Mouse (Mus musculus) intestine, embryonic 14.5 days (tissue): ENCODE data around the gene Dnm2. TPM values are rescaled to one million over a fixed set of nuclear protein-coding genes. Genes with fewer than 3 reads are reported as not detected.
A peak's percentile ranks its signal among the peaks of the same experiment; 100 is the strongest.
"Not testable (repeated sequence)": the region's sequence is repeated elsewhere in the genome, so short reads cannot be mapped to it uniquely, and the experiment has no call there.

Experiments used
- ATAC-seq: fragments of 200-750 bp; cut with Nextera tagmentation; replicated peaks from 2 replicates; pipeline ENCODE4 v1.8.0; 2017; ENCODE audit warnings: low read depth, moderate number of reproducible peaks, moderate TSS enrichment, moderate library complexity; ENCODE audit not compliant: low FRiP score, low TSS enrichment
- DNase-seq: peaks from one replicate; pipeline ENCODE4 v3.0.0-alpha.2; 2018; ENCODE audit warnings: low spot score
- H3K27ac ChIP-seq: fragments of 300-500 bp; sonication (generic); 2 replicates; pipeline ENCODE4 v1.5.1; 2014; ENCODE audit warnings: low read depth, mild to moderate bottlenecking, control low read depth
- H3K27me3 ChIP-seq: fragments of 300-500 bp; sonication (generic); replicated peaks from 2 replicates; pipeline ENCODE4 v1.6.1; 2014; ENCODE audit warnings: low read length, control low read depth; ENCODE audit not compliant: control insufficient read depth, insufficient read depth
- H3K36me3 ChIP-seq: fragments of 300-500 bp; sonication (generic); 2 replicates; pipeline ENCODE4 v1.6.1; 2014; ENCODE audit warnings: low read length, control low read depth; ENCODE audit not compliant: control insufficient read depth, insufficient read depth
- H3K4me1 ChIP-seq: fragments of 300-500 bp; sonication (generic); replicated peaks from 2 replicates; pipeline ENCODE4 v1.6.1; 2014; ENCODE audit warnings: low read length, control low read depth, mixed read lengths; ENCODE audit not compliant: control insufficient read depth, insufficient read depth
- H3K4me2 ChIP-seq: fragments of 300-500 bp; sonication (generic); 2 replicates; pipeline ENCODE4 v1.6.1; 2014; ENCODE audit warnings: low read length
- H3K4me3 ChIP-seq: fragments of 300-500 bp; sonication (generic); 2 replicates; pipeline ENCODE4 v1.5.1; 2014; ENCODE audit warnings: low read depth, low read length, control low read depth, mixed read lengths
- H3K9ac ChIP-seq: fragments of 300-500 bp; sonication (generic); 2 replicates; pipeline ENCODE4 v1.6.1; 2014; ENCODE audit warnings: mild to moderate bottlenecking, low read length
- H3K9me3 ChIP-seq: fragments of 300-500 bp; sonication (generic); 2 replicates; pipeline ENCODE4 v1.6.1; 2016; ENCODE audit warnings: low read length, control low read depth; ENCODE audit not compliant: control insufficient read depth
- WGBS: fragments of 180-500 bp; shearing (Covaris S2); extraction: QIAGEN DNeasy Blood & Tissue Kit; methylation state at CpG from one replicate; pipeline ENCODE4 v1.1.7; 2014; 5-methylcytosine and 5-hydroxymethylcytosine counted together
- polyA plus RNA-seq: library from polyadenylated mRNA; unstranded; fragments of >200 nt; fragmentation: Nextera tagmentation; extraction: Ambion mirVana; gene quantifications from 2 replicates; pipeline ENCODE4 v1.2.1, GENCODE M21; 2014

The Dnm2 gene
- polyA plus RNA-seq, 1 experiment from 2014 or later, result 67.3 TPM

DNA sequence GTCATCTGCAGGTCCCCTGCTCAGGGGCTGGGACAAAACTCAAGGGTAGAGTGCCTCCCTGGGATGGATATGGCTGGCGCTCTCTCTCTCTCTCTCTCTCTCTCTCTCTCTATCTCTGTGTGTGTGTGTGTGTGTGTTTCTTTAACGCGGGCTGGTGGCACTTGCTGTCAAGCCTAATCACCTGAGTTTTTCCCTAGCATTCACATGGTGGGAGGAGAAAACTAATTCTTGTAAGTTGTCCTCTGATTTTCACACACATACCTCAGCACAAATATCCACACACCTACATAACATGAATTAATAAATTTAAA, 101.9 kb downstream of the Dnm2 start:
- Histone ChIP-seq H3K27ac (no peak overlapping the region), H3K9ac (no peak overlapping the region), H3K36me3 (no peaks in the 10 kb centered on the region), H3K9me3 (no peaks in the 10 kb centered on the region), H3K4me1 (no peaks in the 10 kb centered on the region), H3K4me2 (no peak overlapping the region), H3K27me3 (no peaks in the 10 kb centered on the region), H3K4me3 (no peak overlapping the region)
- ATAC-seq (no peak), DNase-seq (no peak)
- WGBS, result 71% methylated on average over 3 of the region's 3 CpGs

DNA sequence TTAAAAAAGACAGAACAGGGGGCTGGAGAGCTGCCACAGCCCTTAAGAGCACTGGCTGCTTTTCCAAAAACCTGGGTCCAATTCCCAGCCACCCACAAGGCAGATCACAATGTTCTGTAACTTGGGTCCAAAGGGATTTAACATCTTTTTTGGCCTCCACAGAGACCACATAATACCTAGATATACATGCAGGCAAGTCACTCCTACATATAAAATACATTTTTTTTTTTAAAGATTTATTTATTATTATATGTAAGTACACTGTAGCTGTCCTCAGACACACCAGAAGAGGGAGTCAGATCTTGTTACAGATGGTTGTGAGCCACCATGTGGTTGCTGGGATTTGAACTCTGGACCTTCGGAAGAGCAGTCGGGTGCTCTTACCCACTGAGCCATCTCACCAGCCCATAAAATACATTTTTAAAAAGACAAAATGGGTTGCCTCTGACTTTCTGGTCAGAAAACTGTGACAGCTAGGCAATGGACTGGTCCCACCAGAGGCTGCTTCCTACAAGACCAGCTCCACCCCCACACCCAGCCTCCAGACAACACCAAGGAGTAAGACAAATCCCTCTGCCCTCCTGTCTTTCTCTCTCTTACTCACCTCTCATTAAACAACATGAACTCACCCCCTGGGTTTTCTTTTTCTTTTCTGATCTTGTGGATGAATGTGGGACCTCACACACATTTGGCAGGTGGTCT, 102.5 kb downstream of the Dnm2 start:
- no peaks in the 10 kb centered on the region for H3K4me1 ChIP-seq
- ATAC-seq, result no peak
- H3K4me2 ChIP-seq, result no peak overlapping the region
- 95% methylated on average over 2 of the region's 2 CpGs for WGBS
- no peak overlapping the region for H3K27ac ChIP-seq
- H3K36me3 ChIP-seq, result no peaks in the 10 kb centered on the region
- DNase-seq, result no peak
- no peaks in the 10 kb centered on the region for H3K9me3 ChIP-seq
- H3K4me3 ChIP-seq, result no peak overlapping the region
- no peaks in the 10 kb centered on the region for H3K27me3 ChIP-seq
- no peak overlapping the region for H3K9ac ChIP-seq

DNA sequence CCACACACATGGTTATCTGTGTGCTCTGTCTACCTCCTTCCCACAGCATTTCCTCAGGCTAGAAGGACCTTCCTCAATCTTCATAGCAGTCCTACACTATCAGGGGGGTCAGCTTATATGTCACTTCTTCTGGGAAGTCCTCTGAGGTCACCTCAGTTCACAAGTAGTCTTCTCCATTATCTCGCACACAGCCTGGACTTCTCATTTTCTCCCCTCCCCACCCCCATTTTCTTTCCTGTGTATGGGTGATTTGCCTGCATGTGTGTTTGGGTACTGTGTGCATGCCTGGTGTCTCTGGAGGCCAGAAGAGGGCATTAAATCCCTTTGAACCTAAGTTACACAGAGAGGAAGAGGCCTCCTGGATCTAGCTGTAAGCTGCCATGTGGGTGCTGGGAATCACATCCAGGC, 103.2 kb downstream of the Dnm2 start:
- Histone ChIP-seq H3K27ac (no peak overlapping the region), H3K9me3 (no peaks in the 10 kb centered on the region), H3K9ac (no peak overlapping the region), H3K4me1 (no peaks in the 10 kb centered on the region), H3K4me2 (no peak overlapping the region), H3K4me3 (no peak overlapping the region), H3K27me3 (no peaks in the 10 kb centered on the region), H3K36me3 (no peaks in the 10 kb centered on the region)
- DNase-seq (no peak), ATAC-seq (no peak)
- WGBS, result 77% methylated on average over 1 of the region's 1 CpGs

DNA sequence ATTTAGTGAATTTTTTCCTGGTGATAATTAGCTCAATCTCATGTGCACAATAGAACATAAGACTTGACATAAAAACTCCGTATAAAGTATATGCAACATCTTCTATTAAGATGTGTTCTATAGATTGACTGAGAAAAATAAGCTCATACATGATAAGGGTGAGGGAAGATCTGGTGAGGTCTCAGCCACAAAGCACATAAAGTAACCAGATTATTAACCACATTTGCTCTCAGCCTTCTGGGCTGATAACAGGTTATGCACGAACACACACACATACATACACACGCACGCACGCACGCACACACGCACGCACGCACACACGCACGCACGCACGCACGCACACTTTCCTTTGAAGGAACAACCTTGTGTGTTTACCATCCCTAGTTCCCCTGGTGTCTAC, 111.8 kb downstream of the Dnm2 start:
- WGBS, result 94% methylated on average over 14 of the region's 14 CpGs
- Histone ChIP-seq H3K9me3 (no peaks in the 10 kb centered on the region), H3K4me3 (no peak overlapping the region), H3K27ac (no peak overlapping the region), H3K9ac (no peak overlapping the region), H3K4me2 (no peak overlapping the region), H3K27me3 (no peaks in the 10 kb centered on the region), H3K36me3 (no peaks in the 10 kb centered on the region), H3K4me1 (no peaks in the 10 kb centered on the region)
- no peak for DNase-seq
- ATAC-seq, result no peak

DNA sequence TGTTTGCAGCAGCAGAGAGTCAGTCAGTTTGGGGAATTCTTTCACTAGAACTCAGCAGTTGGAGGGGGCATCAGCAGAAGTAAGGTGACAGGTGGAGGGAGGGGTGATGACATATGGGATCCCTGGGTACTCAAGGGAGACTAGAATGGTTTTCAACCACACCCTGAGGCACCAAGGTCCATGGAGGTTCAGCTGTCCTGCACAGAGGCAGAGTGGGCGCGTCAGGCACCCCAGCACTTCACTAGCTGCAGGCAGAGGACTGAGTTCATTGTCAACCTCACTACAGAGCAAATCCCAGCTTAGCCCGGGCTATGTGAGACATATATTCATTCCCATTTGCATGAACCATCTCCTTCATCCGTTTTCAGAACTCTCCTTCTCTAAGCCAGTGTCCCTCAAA, 112.3 kb downstream of the Dnm2 start:
- H3K4me1 ChIP-seq, result no peaks in the 10 kb centered on the region
- no peaks in the 10 kb centered on the region for H3K36me3 ChIP-seq
- H3K27me3 ChIP-seq, result no peaks in the 10 kb centered on the region
- no peak overlapping the region for H3K9ac ChIP-seq
- WGBS, result 79% methylated on average over 4 of the region's 4 CpGs
- H3K4me3 ChIP-seq, result no peak overlapping the region
- no peak overlapping the region for H3K4me2 ChIP-seq
- H3K9me3 ChIP-seq, result no peaks in the 10 kb centered on the region
- ATAC-seq (no peak), DNase-seq (no peak)
- H3K27ac ChIP-seq, result no peak overlapping the region

DNA sequence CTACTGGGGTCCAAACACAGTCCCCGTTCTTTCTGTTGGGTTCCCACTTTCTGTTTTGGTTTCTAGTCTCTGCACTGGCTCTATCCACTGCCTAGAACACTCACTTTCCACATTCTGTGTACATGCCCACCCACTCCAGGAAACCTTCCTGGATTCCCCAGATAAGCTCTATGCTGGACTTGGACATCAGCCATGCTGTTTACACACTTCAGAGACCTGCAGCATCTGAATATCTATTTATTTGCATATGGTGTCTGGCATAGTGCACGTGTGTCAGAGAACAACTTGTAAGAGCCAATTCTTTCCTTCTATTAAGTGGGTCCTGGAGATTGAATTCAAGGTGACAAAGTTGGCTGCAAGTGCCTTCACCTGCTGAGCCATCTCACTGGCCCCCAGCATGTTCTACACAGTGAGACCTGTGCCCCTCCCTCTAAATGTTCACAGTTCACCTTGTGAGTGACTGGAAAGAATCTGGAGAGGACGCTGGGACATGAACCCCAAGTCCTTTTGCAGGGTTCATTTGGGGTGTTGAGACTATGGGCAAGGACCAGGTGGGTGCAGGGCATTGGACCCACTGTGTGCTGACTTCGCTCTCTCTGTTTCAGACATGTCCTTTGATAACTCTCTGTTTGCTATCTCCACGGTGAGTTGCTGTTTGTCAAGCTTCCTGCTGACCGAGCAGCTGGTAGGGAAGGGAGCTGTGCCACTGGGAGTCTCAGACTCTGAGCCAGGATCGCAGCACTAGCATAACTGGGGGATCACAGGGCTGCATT, 115.5 kb downstream of the Dnm2 start:
- no peak overlapping the region for H3K4me3 ChIP-seq
- 77% methylated on average over 7 of the region's 7 CpGs for WGBS
- H3K27me3 ChIP-seq, result no peaks in the 10 kb centered on the region
- no peaks in the 10 kb centered on the region for H3K36me3 ChIP-seq
- no peaks in the 10 kb centered on the region for H3K9me3 ChIP-seq
- DNase-seq (no peak), ATAC-seq (no peak)
- no peak overlapping the region for H3K9ac ChIP-seq
- peaks cover 6% of the 10 kb centered on the region; the same call in 1 of the 2 replicates for H3K4me1 ChIP-seq
- H3K4me2 ChIP-seq, result no peak overlapping the region
- no peak overlapping the region for H3K27ac ChIP-seq

DNA sequence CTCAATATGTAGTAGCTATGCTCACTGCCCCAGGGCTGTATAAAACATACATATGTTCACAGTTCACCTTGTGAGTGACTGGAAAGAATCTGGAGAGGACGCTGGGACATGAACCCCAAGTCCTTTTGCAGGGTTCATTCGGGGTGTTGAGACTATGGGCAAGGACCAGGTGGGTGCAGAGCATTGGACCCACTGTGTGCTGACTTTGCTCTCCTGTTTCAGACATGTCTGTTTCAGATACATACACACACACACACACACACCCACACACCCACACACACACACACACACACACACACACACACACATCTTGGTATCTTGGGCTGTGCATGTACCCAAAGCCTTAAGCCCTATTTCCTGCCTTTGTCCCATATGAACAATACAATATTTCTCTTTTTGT, 117.3 kb downstream of the Dnm2 start:
- WGBS, result 93% methylated on average over 2 of the region's 2 CpGs
- not testable (repeated sequence) for H3K27me3 ChIP-seq, ATAC-seq

DNA sequence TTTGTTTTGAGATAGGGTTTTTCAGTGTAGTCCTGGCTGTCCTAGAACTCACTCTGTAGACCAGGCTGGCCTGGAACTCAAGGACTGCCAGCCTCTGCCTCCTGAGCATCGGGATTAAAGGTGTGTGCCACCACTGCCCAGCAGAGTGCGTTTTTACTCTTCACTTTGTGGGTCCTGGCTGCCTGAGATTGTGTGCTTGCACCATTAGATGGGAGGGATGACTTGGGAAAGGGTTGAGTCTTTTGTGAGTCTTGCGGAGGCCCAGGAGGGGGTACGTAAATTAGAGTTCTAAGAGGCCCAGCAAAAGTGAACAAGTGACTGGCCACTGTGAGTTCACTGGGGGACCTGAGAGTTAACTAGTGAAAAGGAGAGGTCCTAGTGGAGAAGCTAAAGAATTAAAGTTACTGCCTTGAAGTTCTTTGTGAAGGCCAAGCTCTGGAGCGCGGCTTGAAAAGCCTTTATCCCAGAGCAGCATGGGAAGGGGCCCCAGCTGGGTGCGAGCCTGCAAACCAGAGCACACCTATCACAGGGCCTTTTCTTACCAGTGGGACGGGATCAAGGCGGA, 120.7 kb downstream of the Dnm2 start:
- H3K27ac ChIP-seq, result peak overlapping the region; percentile 98
- no peak for DNase-seq
- peaks cover 4% of the 10 kb centered on the region for H3K36me3 ChIP-seq
- H3K9me3 ChIP-seq, result no peaks in the 10 kb centered on the region
- no peaks in the 10 kb centered on the region for H3K27me3 ChIP-seq
- H3K4me2 ChIP-seq, result peak overlapping the region; percentile 84
- peak; percentile 87 for ATAC-seq
- WGBS, result 6% methylated on average over 9 of the region's 9 CpGs
- H3K4me1 ChIP-seq, result peaks cover 18% of the 10 kb centered on the region
- H3K9ac ChIP-seq, result peak overlapping the region; percentile 60
- peak overlapping the region; percentile 73 for H3K4me3 ChIP-seq

More for the DNA sequence above, 117.3 kb downstream of the Dnm2 start:
- not testable (repeated sequence) for H3K36me3 ChIP-seq, H3K9ac ChIP-seq, DNase-seq, H3K4me3 ChIP-seq, H3K4me2 ChIP-seq, H3K27ac ChIP-seq, H3K9me3 ChIP-seq, H3K4me1 ChIP-seq
